Mouse (Mus musculus) stomach, embryonic 14.5 days (tissue): ENCODE results near the gene Hist1h2ai. TPM values are rescaled to one million over a fixed set of nuclear protein-coding genes. Genes with fewer than 3 reads are reported as not detected.
"Not testable (repeated sequence)": the region's sequence is repeated elsewhere in the genome, so short reads cannot be mapped to it uniquely, and the experiment has no call there.

Experiments
- ATAC-seq: fragments of 200-750 bp; cut with Nextera tagmentation; 2 replicates; pipeline ENCODE4 v1.8.0; 2017; ENCODE audit warnings: low read depth, moderate TSS enrichment; ENCODE audit not compliant: insufficient number of reproducible peaks, insufficient read depth, low FRiP score
- H3K27ac ChIP-seq: fragments of 300-500 bp; sonication (generic); 2 replicates; pipeline ENCODE4 v1.5.1; 2014; ENCODE audit warnings: mild to moderate bottlenecking, low read length, moderate library complexity, mixed read lengths
- H3K27me3 ChIP-seq: fragments of 300-500 bp; sonication (generic); 2 replicates; pipeline ENCODE4 v1.6.1; 2014; ENCODE audit warnings: low read length, control low read depth, mixed read lengths; ENCODE audit not compliant: control insufficient read depth, insufficient read depth
- H3K36me3 ChIP-seq: fragments of 300-500 bp; sonication (generic); 2 replicates; pipeline ENCODE4 v1.6.1; 2014; ENCODE audit warnings: mild to moderate bottlenecking, control low read depth, low read length, moderate library complexity, mixed read lengths; ENCODE audit not compliant: control insufficient read depth, insufficient read depth
- H3K4me1 ChIP-seq: fragments of 300-500 bp; sonication (generic); 2 replicates; pipeline ENCODE4 v1.6.1; 2014; ENCODE audit warnings: low read length, control low read depth, mixed read lengths; ENCODE audit not compliant: control insufficient read depth, insufficient read depth
- H3K4me2 ChIP-seq: fragments of 300-500 bp; sonication (generic); replicated peaks from 2 replicates; pipeline ENCODE4 v1.6.1; 2014; ENCODE audit warnings: low read depth, low read length, control low read depth
- H3K4me3 ChIP-seq: fragments of 300-500 bp; sonication (generic); 2 replicates; pipeline ENCODE4 v1.5.1; 2014; ENCODE audit warnings: low read depth, low read length, control low read depth
- H3K9ac ChIP-seq: fragments of 300-500 bp; sonication (generic); replicated peaks from 2 replicates; pipeline ENCODE4 v1.6.1; 2014; ENCODE audit warnings: low read depth, mild to moderate bottlenecking, control low read depth, low read length, moderate library complexity, mixed read lengths
- H3K9me3 ChIP-seq: fragments of 300-500 bp; sonication (generic); 2 replicates; pipeline ENCODE4 v1.6.1; 2016; ENCODE audit warnings: low read depth, low read length, control low read depth; ENCODE audit not compliant: control insufficient read depth
- WGBS: fragments of 180-500 bp; shearing (Covaris S2); extraction: QIAGEN DNeasy Blood & Tissue Kit; methylation state at CpG from one replicate; pipeline ENCODE4 v1.1.7; 2014; 5-methylcytosine and 5-hydroxymethylcytosine counted together
- polyA plus RNA-seq: library from polyadenylated mRNA; unstranded; fragments of >200 nt; fragmentation: Nextera tagmentation; extraction: Ambion mirVana; gene quantifications from 2 replicates; pipeline ENCODE4 v1.2.1, GENCODE M21; 2014

Gene Hist1h2ai
- polyA plus RNA-seq, 1 experiment from 2014 or later: 36.0 TPM

DNA sequence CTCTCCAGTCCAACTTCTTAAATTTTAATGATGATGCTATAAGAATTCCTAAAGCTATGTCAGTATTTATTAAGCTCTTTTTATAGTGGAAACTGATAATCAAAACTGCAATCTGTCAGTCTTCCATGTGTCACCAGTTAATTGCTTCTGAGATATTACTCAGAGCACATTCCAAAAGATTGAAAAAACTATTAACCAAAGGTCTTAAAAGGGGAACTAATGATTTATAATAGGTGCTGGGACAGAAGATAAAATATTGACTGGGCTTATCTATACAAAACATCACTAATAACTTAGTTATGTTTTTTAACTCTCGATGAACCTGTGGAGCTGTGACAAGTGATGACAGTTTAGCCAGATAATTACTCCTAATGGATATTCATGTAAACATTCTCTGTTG, 28.8 kb downstream of the Hist1h2ai start:
- no peak for ATAC-seq
- H3K4me3 ChIP-seq: no peak overlapping the region
- H3K4me2 ChIP-seq: no peak overlapping the region
- H3K9me3 ChIP-seq: no peaks in the 10 kb centered on the region
- no peaks in the 10 kb centered on the region for H3K36me3 ChIP-seq
- H3K4me1 ChIP-seq: peaks cover 3% of the 10 kb centered on the region; the same call in 1 of the 2 replicates
- WGBS: 25% methylated on average over 1 of the region's 1 CpGs
- no peaks in the 10 kb centered on the region for H3K27me3 ChIP-seq
- no peak overlapping the region for H3K27ac ChIP-seq
- no peak overlapping the region for H3K9ac ChIP-seq

DNA sequence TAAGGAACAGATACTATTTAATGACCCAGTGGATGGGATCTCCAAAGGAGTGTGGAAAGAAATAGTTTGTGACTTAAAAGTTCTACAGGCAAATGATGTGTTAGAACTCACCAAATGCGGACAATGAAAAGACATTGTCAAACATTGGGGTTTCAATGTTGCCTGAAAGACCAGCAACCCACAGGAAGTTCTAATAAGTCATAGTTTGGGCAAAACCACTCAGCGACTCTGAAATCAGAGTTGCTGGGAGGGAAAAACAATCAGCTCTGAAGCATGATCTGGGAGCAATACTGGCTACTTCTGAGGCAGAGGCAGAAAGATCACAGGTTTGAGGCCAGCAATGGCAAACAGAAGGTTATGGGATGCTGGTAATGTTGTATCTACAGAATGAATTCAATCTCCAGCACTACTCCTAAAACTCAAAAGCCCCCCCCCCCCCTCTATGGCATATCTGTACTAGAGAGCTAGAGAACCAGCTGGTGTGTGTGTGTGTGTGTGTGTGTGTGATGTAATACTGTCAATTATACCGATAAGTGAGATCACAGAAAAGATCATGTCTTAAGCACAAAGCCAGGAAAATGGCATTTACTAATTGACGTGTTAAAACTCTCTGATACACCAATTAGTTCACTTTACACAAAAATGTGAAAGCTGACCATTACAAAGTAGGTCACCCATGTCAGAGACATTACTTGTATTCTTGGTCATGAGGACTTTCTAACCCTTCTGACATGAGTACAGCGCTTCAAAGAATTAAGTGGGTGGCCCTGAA, 33.4 kb downstream of the Hist1h2ai start:
- WGBS: 4% methylated on average over 5 of the region's 5 CpGs
- Histone ChIP-seq H3K4me2 (peak overlapping the region; percentile 57), H3K36me3 (no peaks in the 10 kb centered on the region), H3K27me3 (no peaks in the 10 kb centered on the region), H3K4me1 (peaks cover 11% of the 10 kb centered on the region; the same call in 1 of the 2 replicates), H3K9ac (peak overlapping the region; percentile 52), H3K9me3 (no peaks in the 10 kb centered on the region), H3K4me3 (peak overlapping the region; percentile 40), H3K27ac (peak overlapping the region; percentile 79)
- ATAC-seq: no peak

DNA sequence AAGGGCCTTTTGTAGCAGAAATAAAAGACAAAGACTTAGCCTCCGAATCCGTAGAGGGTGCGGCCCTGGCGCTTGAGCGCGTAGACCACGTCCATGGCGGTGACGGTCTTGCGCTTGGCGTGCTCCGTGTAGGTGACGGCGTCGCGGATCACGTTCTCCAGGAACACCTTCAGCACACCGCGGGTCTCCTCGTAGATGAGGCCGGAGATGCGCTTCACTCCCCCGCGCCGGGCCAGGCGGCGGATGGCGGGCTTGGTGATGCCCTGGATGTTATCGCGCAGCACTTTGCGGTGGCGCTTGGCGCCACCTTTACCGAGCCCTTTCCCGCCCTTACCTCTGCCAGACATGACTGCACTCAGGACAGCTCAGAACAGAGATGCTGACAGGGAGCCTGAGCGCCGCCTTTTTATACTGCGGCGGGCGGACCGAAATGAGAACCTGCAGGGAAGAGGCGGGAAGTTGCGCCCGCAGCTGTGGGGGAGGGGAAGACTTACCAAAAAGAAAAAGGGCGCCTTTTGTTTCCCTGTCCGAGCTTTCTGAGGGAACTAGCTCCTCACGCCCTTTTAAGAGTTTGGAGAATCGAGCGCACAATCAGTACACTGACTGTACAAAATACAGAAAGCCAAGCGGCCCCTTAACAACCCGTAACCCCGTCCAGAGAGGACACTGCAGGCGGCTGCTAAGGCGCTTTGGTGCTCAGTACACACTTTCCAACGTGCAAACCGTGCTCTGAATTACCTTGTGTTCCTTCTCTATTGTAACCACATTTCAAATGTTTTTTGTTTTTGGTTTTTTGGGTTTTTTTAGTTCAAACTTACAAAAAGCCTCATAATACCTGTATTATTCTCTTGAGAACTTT, 34.2 kb downstream of the Hist1h2ai start, which contains the start of gene Hist1h4k:
Gene Hist1h4k, minus strand, starts transcription at position 347 of the 859 bp plus-strand sequence.
- Histone ChIP-seq H3K27ac (peak within 1 kb of the TSS; percentile 97), H3K4me3 (peak within 1 kb of the TSS; percentile 40), H3K4me1 (peaks cover 11% of the 10 kb centered on the region; the same call in 1 of the 2 replicates), H3K9ac (peak within 1 kb of the TSS; percentile 52), H3K4me2 (peak within 1 kb of the TSS; percentile 57)
- H3K9me3 ChIP-seq, H3K27me3 ChIP-seq, H3K36me3 ChIP-seq: not testable (repeated sequence)
- WGBS: under 1% methylated on average over 40 of the region's 56 CpGs
- ATAC-seq: peak; percentile 85

DNA sequence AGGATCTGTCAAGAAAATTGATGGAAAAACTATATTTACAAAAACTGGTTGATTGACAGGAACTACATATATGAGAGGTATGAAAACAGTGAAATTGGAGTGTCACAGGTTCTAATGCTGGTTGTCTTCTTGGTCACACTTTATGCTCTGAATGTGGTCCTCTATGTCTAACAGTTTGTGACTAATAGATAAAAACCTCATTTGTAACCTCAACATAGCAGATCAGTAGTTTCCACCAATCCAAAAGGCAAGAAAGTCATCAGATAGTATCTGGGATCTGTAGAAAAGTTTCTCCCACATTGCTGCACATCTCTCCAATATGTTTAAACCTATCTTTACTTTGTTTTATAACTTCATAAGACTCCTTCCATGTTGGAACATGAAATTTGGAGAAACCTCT, 35.2 kb downstream of the Hist1h2ai start:
- H3K27ac ChIP-seq: peak overlapping the region; percentile 91; the same call in 1 of the 2 replicates
- H3K36me3 ChIP-seq: no peaks in the 10 kb centered on the region
- H3K4me2 ChIP-seq: no peak overlapping the region
- no peaks in the 10 kb centered on the region for H3K27me3 ChIP-seq
- peaks cover 11% of the 10 kb centered on the region; the same call in 1 of the 2 replicates for H3K4me1 ChIP-seq
- ATAC-seq: no peak
- no peak overlapping the region for H3K9ac ChIP-seq
- no peak overlapping the region for H3K4me3 ChIP-seq
- no peaks in the 10 kb centered on the region for H3K9me3 ChIP-seq

DNA sequence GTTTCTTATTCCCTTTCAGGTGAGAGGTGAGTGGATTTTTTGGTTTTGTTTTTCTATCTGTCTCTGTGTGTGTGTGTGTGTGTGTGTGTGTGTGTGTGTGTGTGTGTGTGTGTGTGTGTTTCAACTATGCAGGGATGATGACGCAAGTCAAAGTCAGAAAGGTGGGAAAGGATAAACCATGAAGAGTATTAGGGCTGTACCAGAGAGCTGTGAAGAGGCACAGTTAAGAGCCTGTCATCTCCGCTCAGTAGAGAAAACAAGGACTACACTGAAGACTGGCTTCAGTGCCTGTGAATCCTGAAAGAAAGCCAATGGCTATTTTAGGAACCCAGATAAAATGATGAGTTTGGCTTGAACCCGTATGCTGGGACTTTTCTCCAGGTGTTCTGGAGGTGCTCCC, 35.6 kb downstream of the Hist1h2ai start:
- H3K27ac ChIP-seq: peak overlapping the region; percentile 91; the same call in 1 of the 2 replicates
- H3K36me3 ChIP-seq: no peaks in the 10 kb centered on the region
- ATAC-seq: no peak
- no peak overlapping the region for H3K4me3 ChIP-seq
- H3K4me2 ChIP-seq: no peak overlapping the region
- H3K4me1 ChIP-seq: peaks cover 11% of the 10 kb centered on the region; the same call in 1 of the 2 replicates
- 58% methylated on average over 3 of the region's 3 CpGs for WGBS
- H3K27me3 ChIP-seq: no peaks in the 10 kb centered on the region
- no peaks in the 10 kb centered on the region for H3K9me3 ChIP-seq
- no peak overlapping the region for H3K9ac ChIP-seq

DNA sequence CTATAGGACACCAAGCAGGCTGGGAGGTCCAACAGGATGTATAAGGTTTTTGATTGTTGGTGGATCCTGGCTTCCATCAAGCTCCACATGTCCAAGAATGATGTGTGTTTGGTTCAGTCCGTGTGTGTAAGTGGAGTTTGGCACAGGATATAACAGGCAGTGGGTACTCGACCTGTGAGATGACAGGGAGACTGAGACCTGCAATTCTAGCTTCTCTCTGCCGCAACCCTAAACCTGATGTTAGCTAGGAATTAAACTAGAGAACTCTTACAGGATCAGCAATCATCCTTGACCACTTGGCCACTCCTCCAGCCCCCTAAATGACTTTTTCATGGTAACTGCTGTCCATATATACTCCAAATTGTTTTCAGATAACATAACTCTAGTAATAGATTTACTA, 36.1 kb downstream of the Hist1h2ai start:
- Histone ChIP-seq H3K4me3 (peak overlapping the region; percentile 2; the same call in 1 of the 2 replicates), H3K27ac (peak overlapping the region; percentile 91; the same call in 1 of the 2 replicates)
- 23% methylated on average over 3 of the region's 3 CpGs for WGBS

DNA sequence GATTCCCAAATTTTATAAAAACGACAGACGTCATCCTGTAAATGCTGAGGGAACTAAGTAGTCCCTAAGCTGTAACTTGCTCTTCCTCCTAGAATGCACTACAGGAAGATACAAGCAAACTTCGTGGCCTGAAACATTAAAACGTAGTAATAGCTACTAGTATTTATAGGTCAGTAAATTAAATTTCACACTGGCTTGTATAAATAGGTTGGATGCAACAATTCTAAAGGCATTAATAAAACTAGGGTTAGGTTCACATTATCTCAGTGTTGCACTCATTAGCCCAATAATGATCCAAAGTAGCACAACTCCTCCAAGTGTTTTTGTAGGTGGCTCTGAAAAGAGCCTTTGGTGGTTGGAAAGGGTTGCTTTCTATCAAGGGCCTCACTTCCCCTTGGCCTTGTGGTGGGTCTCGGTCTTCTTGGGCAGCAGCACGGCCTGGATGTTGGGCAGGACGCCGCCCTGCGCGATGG, 36.9 kb downstream of the Hist1h2ai start:
- no peak for ATAC-seq
- Histone ChIP-seq H3K4me3 (peak overlapping the region; percentile 45), H3K4me2 (peak overlapping the region; percentile 62), H3K9ac (peak overlapping the region; percentile 45), H3K36me3 (no peaks in the 10 kb centered on the region), H3K27me3 (no peaks in the 10 kb centered on the region), H3K27ac (peak overlapping the region; percentile 91), H3K4me1 (peaks cover 11% of the 10 kb centered on the region; the same call in 1 of the 2 replicates), H3K9me3 (no peaks in the 10 kb centered on the region)
- 3% methylated on average over 6 of the region's 10 CpGs for WGBS

More for the DNA sequence above, 36.1 kb downstream of the Hist1h2ai start:
- no peaks in the 10 kb centered on the region for H3K9me3 ChIP-seq
- H3K27me3 ChIP-seq: no peaks in the 10 kb centered on the region
- H3K9ac ChIP-seq: 0 out of 2 replicates have a peak overlapping the region, but pooled peaks have one; percentile 10
- peak overlapping the region; percentile 62 for H3K4me2 ChIP-seq
- no peak for ATAC-seq
- H3K36me3 ChIP-seq: no peaks in the 10 kb centered on the region
- H3K4me1 ChIP-seq: peaks cover 11% of the 10 kb centered on the region; the same call in 1 of the 2 replicates
